Mouse (Mus musculus): Measurements from ENCODE around the gene Als2. TPM values are rescaled to one million over a fixed set of nuclear protein-coding genes. Genes with fewer than 3 reads are reported as not detected.

Als2 gene
- polyA plus RNA-seq, 1 experiment from 2014 or later = 10.3 TPM

Other genes with a start within 250 kb of the Als2 start
- not detected in 2 replicates for gene C2cd6, start 142.3 kb downstream of the Als2 start, polyA plus RNA-seq (2016; fragmentation: Nextera tagmentation; extraction: Ambion mirVana)
- gene Tmem237, start 116.8 kb downstream of the Als2 start, polyA plus RNA-seq (2016; fragmentation: Nextera tagmentation; extraction: Ambion mirVana) = 10.4 and 11.5 TPM in 2 replicates
- gene Mpp4, start 73.8 kb downstream of the Als2 start, polyA plus RNA-seq (2016; fragmentation: Nextera tagmentation; extraction: Ambion mirVana) = 0.25 and 0.45 TPM in 2 replicates
- not detected in 2 replicates for gene Cdk15, start 19.7 kb upstream of the Als2 start, polyA plus RNA-seq (2016; fragmentation: Nextera tagmentation; extraction: Ambion mirVana)
- 5.3 and 5.4 TPM in 2 replicates for gene Fzd7, start 245.2 kb upstream of the Als2 start, polyA plus RNA-seq (2016; fragmentation: Nextera tagmentation; extraction: Ambion mirVana)